Mouse (Mus musculus): ENCODE data around the gene Crybg2.

Gene Crybg2

DNA sequence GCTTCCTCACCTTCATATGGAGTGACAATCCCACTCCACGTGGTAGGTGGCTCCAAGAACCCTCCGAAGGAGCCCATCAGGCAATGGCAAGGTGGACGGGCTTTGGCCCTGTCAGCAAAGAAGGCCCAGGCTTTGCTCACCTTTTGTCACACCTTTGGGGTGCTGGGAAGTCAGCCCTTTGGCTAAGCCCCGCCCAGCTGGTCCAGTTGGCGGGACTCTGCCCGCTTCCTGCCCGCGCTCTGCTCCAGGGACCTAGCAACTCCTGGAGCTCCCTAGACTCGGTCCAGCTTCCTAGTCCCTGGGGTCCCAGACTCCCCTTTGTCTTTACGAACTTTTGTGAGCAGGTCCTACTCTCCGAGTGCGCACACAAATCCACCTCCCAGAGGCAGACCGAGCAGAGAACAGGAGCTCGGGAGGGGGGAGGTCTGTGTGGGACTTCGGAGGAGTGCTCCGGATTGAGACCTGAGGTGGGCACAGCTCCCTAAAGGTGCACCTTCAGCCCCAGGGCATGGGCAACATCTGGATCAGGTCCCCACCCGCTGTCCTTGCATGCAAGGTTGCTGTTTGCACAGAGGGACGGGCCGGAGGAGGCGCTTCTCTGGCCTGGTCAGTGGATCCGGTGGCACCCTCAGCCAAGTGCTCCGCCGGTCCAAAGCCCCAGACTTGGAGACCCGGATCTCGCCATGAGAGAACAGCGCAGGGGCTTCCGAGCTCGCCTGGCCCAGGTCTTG lies at the start of gene Crybg2:
Gene Crybg2 (plus strand): TSS at position 681 of the 731 bp plus-strand sequence.
- in situ Hi-C loops (cut with MboI, MseI), result no loop called here

DNA sequence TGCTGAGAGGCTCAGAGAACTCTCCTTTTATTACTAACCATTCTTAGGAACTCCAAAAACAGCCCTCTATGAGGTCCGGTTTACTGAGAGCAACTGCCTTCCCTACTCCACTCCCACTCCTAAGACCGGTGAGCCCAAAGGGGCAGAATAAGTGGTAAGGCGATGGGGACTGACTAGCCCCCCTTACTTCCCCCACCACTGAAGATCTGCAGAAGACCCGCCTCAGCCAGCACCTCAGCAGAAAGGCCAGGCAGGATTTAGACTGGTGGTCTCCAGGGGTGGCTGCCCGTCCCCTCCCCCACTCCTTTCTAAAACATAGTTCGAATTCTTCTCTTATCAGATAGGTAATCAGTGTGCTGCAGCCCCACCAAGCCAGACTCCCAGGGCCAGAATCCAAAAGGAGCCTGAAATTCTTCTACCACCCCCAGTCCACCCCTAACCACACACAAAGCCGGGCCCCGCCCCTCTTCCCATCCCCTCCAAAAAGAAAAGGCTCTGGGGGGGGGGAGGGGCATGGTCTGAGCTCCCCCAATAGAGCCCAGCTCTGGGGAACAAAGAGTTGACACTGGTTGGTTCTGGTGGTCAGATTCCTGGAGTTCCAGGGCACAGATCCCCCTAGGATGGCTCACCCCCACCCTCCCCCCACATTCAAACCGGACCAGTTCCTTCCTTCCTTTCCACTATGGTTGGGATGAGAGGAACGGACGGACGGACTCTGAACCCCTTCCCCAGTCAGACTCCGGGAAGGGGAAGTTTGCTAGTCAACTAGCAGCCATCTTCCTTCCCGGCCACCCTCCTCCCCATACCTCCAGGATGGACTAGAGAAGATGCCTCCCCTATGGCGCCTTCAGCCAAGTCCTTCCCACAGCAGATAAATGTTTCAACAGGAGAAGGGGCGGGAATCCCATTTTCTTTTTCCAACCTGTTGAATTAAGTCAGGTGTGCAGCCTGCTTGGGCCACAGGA lies 48.9 kb upstream of the Crybg2 start:
- in situ Hi-C loops (cut with MboI, MseI), result no loop called here

DNA sequence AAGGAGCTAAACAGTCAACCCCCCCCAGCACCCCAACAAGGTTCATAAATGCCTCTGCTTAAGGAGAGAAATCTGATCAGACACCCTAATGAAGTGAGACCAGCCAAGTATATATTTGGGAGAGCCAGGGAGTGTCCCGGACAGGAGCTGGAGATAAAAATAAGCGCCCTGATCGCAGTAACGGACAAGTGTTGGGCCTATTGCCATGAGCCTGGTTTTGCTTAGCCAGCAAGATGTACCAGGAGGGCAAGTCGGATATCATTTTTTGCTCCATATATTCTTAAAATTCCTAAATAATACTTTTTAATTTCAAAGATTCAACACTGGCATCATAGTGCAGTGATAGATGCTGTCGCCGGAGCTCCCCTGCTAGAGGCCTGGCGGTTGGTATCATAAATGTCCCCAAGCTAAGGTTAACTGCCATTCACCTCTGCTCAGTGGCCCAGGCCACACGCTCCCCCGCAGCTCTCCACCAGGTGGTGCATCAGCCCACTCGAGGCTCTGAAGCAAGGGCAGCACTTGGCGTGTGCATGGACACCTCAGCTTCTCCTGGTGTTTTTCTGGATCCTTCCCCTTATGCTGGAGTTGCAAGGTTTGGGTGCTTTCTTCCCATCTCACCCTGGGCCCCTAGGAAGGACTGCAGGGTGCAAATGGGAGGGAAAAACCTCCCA lies 47.6 kb upstream of the Crybg2 start:
- in situ Hi-C loops (cut with MboI, MseI), result no loop called here

DNA sequence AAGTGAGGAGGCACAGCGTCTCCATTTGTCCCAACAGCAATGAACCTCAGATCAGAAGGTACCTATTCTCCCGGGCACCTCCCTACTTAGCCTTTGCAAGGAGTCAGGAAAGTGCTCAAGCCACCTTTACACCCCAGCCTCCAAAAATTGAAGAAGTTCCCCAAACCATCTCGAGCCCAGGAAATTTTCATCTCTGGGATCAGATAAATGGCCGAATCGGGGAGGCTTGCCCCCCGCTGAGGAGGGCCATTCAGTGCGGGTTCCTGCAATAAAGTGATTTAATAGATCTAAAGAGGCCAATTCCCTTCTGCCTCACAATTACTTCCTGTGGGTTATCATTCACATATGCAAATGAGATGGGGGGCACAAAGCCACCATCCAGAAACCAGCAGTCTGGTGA lies 44.4 kb upstream of the Crybg2 start:
- in situ Hi-C loops (cut with MboI, MseI), result no loop called here

DNA sequence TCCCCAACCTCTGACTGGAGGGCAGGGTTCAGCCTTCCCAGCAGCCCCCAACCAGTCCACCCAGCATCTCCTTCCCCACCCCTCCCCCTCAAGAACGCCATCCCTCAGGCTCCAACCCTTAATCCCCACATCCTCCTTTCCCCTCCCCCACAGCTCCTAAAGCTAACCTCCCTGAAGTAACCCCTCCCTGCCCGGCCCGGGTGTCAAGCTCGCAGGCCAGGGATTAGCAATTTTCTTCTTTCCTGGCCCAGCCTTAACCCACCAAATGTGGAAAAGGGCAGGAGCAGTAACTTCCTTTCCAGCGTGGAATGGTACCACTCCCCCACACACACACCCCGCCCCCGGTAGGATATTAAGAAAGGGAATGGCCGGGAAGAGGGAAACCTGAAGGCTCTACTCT lies 43.8 kb upstream of the Crybg2 start:
- in situ Hi-C loops (cut with MboI, MseI), result no loop called here

DNA sequence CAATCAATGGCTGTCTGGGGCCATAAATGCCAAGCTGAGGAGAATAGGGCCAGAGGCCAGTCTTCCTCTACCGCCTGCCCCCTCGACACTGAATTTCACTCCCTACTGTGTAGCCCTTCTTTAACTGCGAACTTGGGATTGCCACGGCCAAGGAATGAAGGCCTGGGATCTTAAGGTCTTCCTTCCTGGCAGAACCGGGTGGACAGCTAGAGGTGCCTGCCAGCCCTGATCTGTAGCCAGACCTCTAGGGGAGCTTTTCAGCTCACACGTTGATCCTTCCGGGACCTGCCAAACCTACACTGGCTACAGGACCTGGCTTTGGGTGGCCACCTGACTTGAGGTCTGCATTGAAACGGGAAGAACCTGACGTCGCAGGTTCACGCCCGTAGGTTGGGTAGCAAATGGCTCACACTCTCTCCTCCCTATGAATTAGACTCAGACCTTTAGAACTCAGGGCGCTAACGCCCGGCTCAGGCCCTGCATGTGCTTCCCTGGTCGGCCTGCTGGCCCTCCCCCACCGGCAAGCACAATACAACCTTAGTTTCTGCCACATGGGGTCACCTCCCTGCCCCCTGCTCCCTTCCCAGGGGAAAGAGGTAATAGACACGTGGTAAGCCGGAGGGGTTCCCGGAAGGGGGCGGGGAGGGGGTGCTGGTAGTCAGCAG lies 43.3 kb upstream of the Crybg2 start:
- in situ Hi-C loops (cut with MboI, MseI), result no loop called here

DNA sequence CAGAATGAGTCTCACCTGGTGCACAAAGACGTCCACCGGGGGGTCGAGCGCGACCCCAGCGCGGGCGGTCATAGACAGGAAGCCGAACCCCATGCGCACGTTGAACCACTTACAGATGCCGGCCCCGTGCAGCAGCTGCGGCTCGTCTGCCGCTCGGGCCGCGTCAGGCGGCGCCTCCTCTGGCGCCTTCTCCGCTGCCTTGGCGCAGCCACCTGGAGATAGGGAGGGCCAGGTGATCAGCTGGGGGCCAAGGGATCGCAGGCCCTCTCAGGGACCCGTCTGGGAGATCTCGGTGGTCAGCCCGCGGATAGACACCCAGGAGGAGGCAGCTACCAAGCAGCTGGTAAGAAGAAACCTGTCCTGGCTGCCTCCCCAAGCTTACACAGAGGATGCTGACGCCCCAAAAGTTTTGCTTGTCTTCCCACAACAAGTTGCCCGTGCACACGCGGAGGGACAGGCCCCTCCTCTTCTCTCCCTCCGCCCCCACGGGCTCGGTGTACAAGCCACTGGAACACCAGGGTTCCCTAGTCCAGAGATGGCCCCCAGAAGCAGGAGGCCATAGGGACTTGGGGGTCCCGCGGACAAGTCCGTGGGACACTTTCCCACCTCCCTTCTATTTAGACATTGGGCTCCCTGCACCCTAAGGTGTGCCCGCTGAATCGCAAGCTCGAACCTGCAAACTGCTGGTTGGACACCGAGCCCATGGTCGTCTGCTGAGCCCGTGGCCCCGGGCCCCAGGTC lies 42.4 kb upstream of the Crybg2 start:
- in situ Hi-C loops (cut with MboI, MseI), result no loop called here

DNA sequence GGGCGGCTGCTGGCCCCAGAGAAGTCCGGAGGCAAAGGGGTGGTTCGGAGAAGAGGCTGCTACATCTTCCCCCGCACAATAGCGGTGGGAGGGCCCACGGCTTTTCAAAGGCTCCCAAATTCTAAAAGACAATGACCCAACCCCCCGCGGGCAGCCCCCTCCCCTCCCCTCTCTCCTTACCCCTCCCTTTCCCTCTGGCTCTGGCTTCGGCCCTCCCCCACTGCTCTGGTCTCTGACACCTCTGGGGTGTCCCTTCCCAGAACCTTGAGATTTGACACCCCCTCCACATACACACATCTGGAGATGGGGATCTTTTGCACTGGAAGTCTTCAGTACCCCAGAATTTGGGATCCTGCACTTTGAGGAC lies 41.9 kb upstream of the Crybg2 start, which contains the start of gene Lin28a:
Gene Lin28a (minus strand): TSS at position 63 of the 367 bp plus-strand sequence.
- in situ Hi-C loops (cut with MboI, MseI), result no loop called here

DNA sequence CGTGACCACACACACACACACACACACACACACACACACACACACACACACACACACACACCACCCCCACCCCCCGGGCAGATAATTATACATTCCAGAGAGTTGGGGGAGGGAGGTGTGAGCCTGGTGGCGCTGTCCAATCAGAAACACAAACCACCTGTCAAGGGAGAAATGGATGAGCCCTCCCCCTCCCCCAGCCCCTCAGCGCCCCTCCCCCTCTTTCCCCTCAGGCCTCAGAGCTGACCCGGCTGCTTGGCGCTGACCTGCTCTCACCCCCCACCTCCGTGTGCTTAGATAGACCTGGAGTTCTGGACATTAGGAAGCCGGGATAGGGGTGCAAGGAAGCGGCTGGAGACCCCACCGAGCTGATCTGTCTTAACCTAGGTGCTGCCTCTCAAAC lies 41.4 kb upstream of the Crybg2 start:
- in situ Hi-C loops (cut with MboI, MseI), result no loop called here

DNA sequence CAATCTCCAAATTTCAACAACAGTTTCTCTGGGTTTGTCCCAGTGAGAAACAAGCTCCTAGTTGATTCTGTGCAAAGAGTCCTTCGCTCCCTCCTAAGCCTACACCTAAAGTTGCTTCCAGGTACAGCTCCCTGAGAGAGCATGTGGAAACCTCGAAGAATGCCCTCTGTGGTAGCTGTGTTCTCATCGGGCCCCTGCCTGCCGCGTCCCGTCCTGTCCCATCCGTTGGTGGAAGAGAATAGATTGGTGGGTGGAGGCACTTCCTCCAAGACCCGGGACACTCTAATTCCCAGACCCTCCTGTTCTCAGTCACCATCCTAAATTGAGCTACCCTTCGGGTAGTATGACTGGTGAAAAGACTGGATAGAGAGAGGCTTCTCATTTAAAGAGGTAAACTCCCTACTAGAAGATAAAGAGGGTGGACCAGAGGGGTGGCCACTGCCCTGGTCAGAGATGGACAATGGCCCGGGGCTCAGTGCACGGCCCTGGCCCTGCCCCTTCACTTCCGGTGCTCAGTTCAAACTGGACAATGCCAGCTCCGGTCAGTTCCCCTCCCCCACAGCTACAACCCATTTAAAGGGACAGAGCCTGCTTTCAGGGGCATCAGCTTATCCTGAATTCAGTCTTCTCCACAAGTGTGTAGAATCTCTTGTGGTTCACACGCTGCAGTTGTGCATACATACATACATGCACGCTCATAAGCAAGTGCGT lies 40.8 kb upstream of the Crybg2 start:
- in situ Hi-C loops (cut with MboI, MseI), result no loop called here

DNA sequence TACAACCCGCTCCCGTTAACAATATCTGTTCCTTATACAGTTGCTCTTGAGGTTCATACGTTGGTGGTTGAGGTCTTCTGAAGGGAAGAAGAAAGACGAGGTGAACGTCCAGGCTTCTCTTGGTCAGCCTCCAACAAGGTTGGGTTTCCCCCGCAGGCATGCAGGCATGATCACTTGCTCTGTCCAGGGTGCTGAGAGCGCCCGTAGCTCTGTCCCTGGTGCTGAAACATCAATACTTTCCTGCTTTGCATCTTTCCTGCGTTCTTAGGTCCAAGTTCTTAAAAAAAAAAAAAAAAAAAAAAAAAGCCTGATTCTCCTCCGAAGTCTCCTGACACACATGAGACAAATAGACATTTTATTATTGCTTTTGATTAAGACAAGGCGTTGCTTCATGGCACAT lies 40.0 kb upstream of the Crybg2 start:
- in situ Hi-C loops (cut with MboI, MseI), result no loop called here

DNA sequence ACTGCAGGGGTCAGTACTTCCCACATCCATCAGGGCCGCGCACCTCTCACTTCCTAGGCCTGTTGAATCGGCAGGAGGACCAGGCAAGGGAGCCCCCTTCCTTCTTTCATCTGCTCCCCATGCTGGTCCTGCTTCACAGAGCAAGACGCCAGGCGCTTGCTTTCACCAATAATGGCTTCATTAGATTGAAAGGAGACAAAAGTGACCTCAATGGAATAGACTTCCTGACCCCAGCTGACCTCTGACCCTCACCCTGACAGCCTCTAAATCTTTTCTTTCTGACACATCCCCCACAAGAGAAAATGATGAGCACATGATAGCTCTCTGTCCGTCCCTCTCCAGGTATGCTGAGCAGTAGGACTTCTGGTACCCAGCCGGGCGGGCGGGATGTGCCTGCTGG lies 34.8 kb upstream of the Crybg2 start:
- in situ Hi-C loops (cut with MboI, MseI), result no loop called here

DNA sequence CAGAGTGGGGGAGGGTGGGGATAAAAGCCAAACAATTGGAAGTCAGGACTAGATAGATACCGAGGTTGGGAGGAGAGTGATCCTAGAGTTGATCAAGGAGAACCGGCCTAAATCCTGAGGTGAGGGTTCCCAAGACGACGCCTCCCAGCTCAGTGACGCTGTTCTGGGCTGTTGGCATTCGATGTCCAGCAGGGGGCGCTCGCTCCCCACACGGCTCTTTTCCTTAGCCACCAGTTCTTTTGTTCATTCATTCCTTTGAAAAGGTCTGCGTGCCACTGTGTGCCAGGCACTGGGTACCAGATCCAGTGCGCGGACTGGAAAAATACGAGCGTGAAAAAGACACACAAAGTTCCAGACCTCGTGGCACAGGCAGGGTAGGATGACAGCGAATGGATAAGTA lies 24.7 kb upstream of the Crybg2 start:
- in situ Hi-C loops (cut with MboI, MseI), result loop anchor here (5.0 kb wide), 3 partner anchors 41 to 91 kb away; partner anchors contain the start of gene Sh3bgrl3 (in 1 of the 2)

DNA sequence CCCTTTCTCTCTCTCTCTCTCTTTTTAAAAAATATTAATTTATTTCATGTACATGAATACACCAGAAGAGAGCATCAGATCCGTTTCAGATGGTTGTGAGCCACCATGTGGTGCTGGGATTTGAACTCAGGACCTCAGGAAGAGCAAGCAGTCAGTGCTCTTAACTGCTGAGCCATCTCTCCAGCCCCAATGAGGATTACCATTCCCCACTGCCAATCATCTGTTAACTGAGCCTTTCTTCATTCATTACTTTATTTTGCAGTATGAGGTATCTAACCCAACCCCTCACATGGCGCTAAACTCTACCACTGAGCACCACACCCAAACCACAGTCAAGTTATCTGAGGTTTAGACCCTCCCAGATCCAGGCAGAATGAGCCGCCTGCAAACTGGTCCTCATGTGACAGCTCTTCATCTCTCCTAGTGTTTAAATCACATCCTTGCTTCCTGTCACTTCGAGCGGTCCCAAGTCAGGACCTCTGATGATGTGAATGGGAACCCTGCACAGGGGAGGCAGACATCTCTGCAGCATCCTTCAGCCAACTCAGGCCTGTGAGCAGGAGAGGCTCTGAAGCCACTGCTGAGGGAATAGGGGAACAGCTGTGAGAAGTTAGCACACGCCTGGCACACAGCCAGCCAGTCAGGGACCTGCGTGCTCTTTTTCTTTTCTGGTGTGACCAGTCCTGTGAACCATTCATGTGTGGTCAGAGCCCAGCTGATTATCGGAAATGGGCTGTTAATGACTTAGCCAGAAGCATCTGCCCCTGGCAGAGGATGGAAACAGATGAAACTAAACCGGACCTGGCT lies 19.1 kb upstream of the Crybg2 start:
- in situ Hi-C loops (cut with MboI, MseI), result no loop called here

DNA sequence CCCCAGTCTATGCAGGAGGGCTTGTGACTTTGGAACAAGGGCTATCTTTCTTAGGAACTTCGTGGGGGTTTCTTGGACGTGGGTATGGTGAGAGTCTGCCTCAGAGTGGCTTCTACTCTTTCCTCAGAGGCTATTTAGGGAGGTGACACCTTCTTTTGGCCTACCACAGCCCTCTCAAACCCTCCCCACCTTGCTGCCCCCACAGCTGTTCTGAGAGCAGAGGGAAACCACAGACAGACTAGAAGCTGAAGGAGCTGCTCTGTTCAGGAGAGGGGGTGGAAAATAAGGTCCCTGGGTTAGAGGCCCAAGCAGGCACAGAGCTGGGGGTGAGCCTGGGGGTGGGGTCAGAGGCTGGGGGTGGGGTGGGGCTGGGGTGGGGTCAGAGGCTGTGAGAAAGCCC lies 17.6 kb upstream of the Crybg2 start:
- in situ Hi-C loops (cut with MboI, MseI), result no loop called here

DNA sequence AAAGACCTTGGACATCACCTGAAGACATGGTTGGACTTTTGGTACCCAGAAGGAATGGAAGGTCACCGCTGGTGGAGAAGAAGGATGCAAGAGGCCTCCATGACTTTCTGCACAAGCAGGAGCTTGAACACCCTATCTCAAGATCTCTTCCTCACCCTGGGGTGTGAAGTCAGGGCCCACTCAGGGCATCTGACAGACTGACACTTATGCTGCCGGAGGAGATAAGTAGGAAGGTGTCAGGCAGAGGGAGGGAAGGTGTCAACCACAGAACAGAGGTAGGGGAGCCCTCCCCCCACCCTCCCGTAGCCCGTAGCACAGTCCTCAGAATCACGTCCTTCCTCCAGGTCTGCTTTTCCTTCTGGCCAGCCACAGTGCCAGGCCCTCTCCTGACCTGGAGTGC lies 13.0 kb upstream of the Crybg2 start:
- in situ Hi-C loops (cut with MboI, MseI), result no loop called here

DNA sequence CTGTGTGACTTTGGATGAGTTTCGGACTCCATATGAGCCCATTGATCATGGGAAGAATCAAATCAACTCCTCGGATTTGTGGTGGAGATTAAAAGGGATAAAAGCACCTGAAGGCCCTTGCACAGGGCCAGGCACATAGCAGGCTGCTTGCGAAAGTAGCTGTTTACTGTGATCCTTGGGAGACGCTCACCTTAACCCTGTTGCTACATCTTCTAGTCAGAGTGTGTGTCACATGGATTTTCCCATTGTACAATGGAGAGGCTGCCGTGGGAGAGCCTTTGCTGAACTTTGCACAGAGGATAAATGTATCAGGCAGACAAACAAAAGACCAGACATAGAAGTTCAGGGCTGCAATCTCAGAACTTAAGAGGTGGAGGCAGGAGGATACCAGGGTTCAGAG lies 8.7 kb upstream of the Crybg2 start:
- in situ Hi-C loops (cut with MboI, MseI), result no loop called here

DNA sequence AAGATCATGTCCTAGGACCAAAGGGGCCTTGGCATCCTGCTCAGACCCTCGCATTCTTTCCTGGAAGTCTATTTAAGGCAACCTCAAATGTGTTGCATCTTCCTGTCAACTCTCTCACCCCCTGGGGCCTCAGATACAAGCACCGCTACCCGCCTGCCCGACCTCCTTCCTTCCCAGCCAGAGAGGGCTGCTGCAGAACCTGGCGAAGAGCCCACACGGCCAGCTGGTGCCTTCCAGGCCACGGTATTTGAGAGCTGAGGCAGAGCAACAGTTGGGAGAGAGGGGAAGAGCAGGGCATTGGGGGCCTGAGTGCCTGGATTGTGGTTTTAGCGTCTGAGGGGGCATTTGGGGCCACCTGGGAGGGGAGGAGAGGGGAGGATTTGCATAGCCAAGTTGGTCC lies 8.1 kb upstream of the Crybg2 start:
- in situ Hi-C loops (cut with MboI, MseI), result no loop called here

DNA sequence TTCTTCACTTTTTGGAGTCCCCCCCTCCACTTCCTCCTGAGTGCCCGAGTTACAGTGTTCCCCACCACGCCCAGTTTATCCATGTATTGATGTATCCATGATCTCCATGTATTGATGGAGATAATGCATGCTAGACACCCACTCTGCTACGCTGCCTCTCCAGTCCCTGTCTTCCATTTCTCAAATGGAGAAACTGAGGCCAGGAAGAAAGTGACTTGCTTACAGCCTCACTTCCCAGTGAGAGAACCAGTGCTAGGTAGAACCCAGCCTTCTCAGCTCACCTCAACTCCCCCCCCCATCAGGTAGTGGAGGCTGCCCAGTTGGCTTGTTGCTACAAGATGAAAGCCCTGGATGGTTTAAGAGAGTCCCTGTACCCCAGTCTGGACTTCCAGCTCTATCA lies 7.1 kb upstream of the Crybg2 start, which contains the start of gene Zfp683:
Gene Zfp683 (plus strand): TSS at position 301 of the 400 bp plus-strand sequence.
- in situ Hi-C loops (cut with MboI, MseI), result no loop called here
